Mouse (Mus musculus): ENCODE data around the gene Galnt18. TPM values are rescaled to one million over a fixed set of nuclear protein-coding genes. Genes with fewer than 3 reads are reported as not detected.

Galnt18 gene
- polyA plus RNA-seq, 1 experiment = 27.9 TPM

GRCm38 (mm10) chr7:111563316-111564110 is 216.3 kb downstream of the Galnt18 start:
- Histone ChIP-seq H3K4me1 (ENCODE audit: control insufficient read depth, insufficient read depth, low read length) (no peaks in the 10 kb centered on the region), H3K4me3 (ENCODE audit: insufficient read depth, low read length) (no peak overlapping the region), H3K27ac (ENCODE audit: insufficient read depth, low read length) (no peak overlapping the region)
- TF ChIP-seq POLR2A (IDR thresholded peaks at IDR 0.05; ENCODE audit: extremely low read depth, insufficient read depth, low read length) = no peak
- TF ChIP-seq CTCF (IDR thresholded peaks at IDR 0.05; ENCODE audit: extremely low read depth, insufficient read depth, low read length) = no peak

GRCm38 (mm10) chr7:111560097-111560496 is 219.7 kb downstream of the Galnt18 start:
- TF ChIP-seq CTCF (IDR thresholded peaks at IDR 0.05; ENCODE audit: extremely low read depth, insufficient read depth, low read length) (0 out of 2 replicates have a peak, but pooled peaks have one; percentile 0), POLR2A (IDR thresholded peaks at IDR 0.05; ENCODE audit: extremely low read depth, insufficient read depth, low read length) (no peak)
- Histone ChIP-seq H3K27ac (ENCODE audit: insufficient read depth, low read length) (no peak overlapping the region), H3K4me3 (ENCODE audit: insufficient read depth, low read length) (no peak overlapping the region), H3K4me1 (ENCODE audit: control insufficient read depth, insufficient read depth, low read length) (0 out of 2 replicates have a peak, but pooled peaks cover 2% of the 10 kb centered on the region)

GRCm38 (mm10) chr7:111559011-111559410 is 220.8 kb downstream of the Galnt18 start:
- 0 out of 2 replicates have a peak, but pooled peaks cover 2% of the 10 kb centered on the region for H3K4me1 ChIP-seq (ENCODE audit: control insufficient read depth, insufficient read depth, low read length)
- no peak overlapping the region for H3K4me3 ChIP-seq (ENCODE audit: insufficient read depth, low read length)
- TF ChIP-seq POLR2A (IDR thresholded peaks at IDR 0.05; ENCODE audit: extremely low read depth, insufficient read depth, low read length) = no peak
- no peak for TF ChIP-seq CTCF (IDR thresholded peaks at IDR 0.05; ENCODE audit: extremely low read depth, insufficient read depth, low read length)
- H3K27ac ChIP-seq (ENCODE audit: insufficient read depth, low read length) = no peak overlapping the region

GRCm38 (mm10) chr7:111550987-111551386 is 228.8 kb downstream of the Galnt18 start:
- TF ChIP-seq CTCF (IDR thresholded peaks at IDR 0.05; ENCODE audit: extremely low read depth, insufficient read depth, low read length) (peak; percentile 36), POLR2A (IDR thresholded peaks at IDR 0.05; ENCODE audit: extremely low read depth, insufficient read depth, low read length) (no peak)
- peaks cover 6% of the 10 kb centered on the region; the same call in 1 of the 2 replicates for H3K4me1 ChIP-seq (ENCODE audit: control insufficient read depth, insufficient read depth, low read length)
- H3K27ac ChIP-seq (ENCODE audit: insufficient read depth, low read length) = no peak overlapping the region
- no peak overlapping the region for H3K4me3 ChIP-seq (ENCODE audit: insufficient read depth, low read length)

GRCm38 (mm10) chr7:111547069-111547468 is 232.7 kb downstream of the Galnt18 start:
- H3K4me1 ChIP-seq (ENCODE audit: control insufficient read depth, insufficient read depth, low read length) = peaks cover 6% of the 10 kb centered on the region; the same call in 1 of the 2 replicates
- TF ChIP-seq CTCF (IDR thresholded peaks at IDR 0.05; ENCODE audit: extremely low read depth, insufficient read depth, low read length) (no peak), POLR2A (IDR thresholded peaks at IDR 0.05; ENCODE audit: extremely low read depth, insufficient read depth, low read length) (no peak)
- no peak overlapping the region for H3K27ac ChIP-seq (ENCODE audit: insufficient read depth, low read length)
- H3K4me3 ChIP-seq (ENCODE audit: insufficient read depth, low read length) = no peak overlapping the region

GRCm38 (mm10) chr7:111545614-111546013 is 234.2 kb downstream of the Galnt18 start:
- TF ChIP-seq POLR2A (IDR thresholded peaks at IDR 0.05; ENCODE audit: extremely low read depth, insufficient read depth, low read length) (no peak), CTCF (IDR thresholded peaks at IDR 0.05; ENCODE audit: extremely low read depth, insufficient read depth, low read length) (no peak)
- H3K4me1 ChIP-seq (ENCODE audit: control insufficient read depth, insufficient read depth, low read length) = peaks cover 6% of the 10 kb centered on the region; the same call in 1 of the 2 replicates
- no peak overlapping the region for H3K27ac ChIP-seq (ENCODE audit: insufficient read depth, low read length)
- H3K4me3 ChIP-seq (ENCODE audit: insufficient read depth, low read length) = no peak overlapping the region

GRCm38 (mm10) chr7:111537946-111538345 is 241.8 kb downstream of the Galnt18 start:
- H3K4me3 ChIP-seq (ENCODE audit: insufficient read depth, low read length) = no peak overlapping the region
- H3K4me1 ChIP-seq (ENCODE audit: control insufficient read depth, insufficient read depth, low read length) = no peaks in the 10 kb centered on the region
- no peak for TF ChIP-seq CTCF (IDR thresholded peaks at IDR 0.05; ENCODE audit: extremely low read depth, insufficient read depth, low read length)
- no peak for TF ChIP-seq POLR2A (IDR thresholded peaks at IDR 0.05; ENCODE audit: extremely low read depth, insufficient read depth, low read length)
- H3K27ac ChIP-seq (ENCODE audit: insufficient read depth, low read length) = no peak overlapping the region

- Histone ChIP-seq H3K27ac (ENCODE audit: insufficient read depth, low read length) (no peak overlapping the region), H3K4me1 (ENCODE audit: control insufficient read depth, insufficient read depth, low read length) (no peaks in the 10 kb centered on the region), H3K4me3 (ENCODE audit: insufficient read depth, low read length) (no peak overlapping the region)
- no peak for TF ChIP-seq POLR2A (IDR thresholded peaks at IDR 0.05; ENCODE audit: extremely low read depth, insufficient read depth, low read length)
- no peak for TF ChIP-seq CTCF (IDR thresholded peaks at IDR 0.05; ENCODE audit: extremely low read depth, insufficient read depth, low read length)
Observed at GRCm38 (mm10) chr7:111534826-111535405, 244.9 kb downstream of the Galnt18 start.

- H3K27ac ChIP-seq (ENCODE audit: insufficient read depth, low read length) = no peak overlapping the region
Observed at GRCm38 (mm10) chr7:111528961-111529643, 250.7 kb downstream of the Galnt18 start.

More at GRCm38 (mm10) chr7:111528961-111529643, 250.7 kb downstream of the Galnt18 start:
- TF ChIP-seq CTCF (IDR thresholded peaks at IDR 0.05; ENCODE audit: extremely low read depth, insufficient read depth, low read length) = no peak
- TF ChIP-seq POLR2A (IDR thresholded peaks at IDR 0.05; ENCODE audit: extremely low read depth, insufficient read depth, low read length) = no peak
- Histone ChIP-seq H3K4me1 (ENCODE audit: control insufficient read depth, insufficient read depth, low read length) (no peaks in the 10 kb centered on the region), H3K4me3 (ENCODE audit: insufficient read depth, low read length) (no peak overlapping the region)

Data from cortical plate, adult 2 months (tissue).